Mouse (Mus musculus): ENCODE measurements at regions not wholly inside any gene's neighbourhood (a gene's known extent, or its start where the extent isn't known, plus 50 kb on each side); places are given as distances from the start of the nearest gene placed in this dataset.
"Not testable (repeated sequence)": the region's sequence is repeated elsewhere in the genome, so short reads cannot be mapped to it uniquely, and the experiment has no call there.

GRCm38 (mm10) chr17:4024384-4024783 is 328.3 kb upstream of the Nox3 start:
- DNase-seq (ENCODE audit: low spot score in 2 of 2), result no peak

GRCm38 (mm10) chr17:4029202-4029601 is 333.1 kb upstream of the Nox3 start:
- DNase-seq (ENCODE audit: low spot score in 2 of 2), result no peak

- no peak for DNase-seq (ENCODE audit: low spot score in 2 of 2)
Observed at GRCm38 (mm10) chr17:4034816-4035360, 338.8 kb upstream of the Nox3 start.

- no peak for DNase-seq (ENCODE audit: low spot score in 2 of 2)
Observed at GRCm38 (mm10) chr17:4040104-4040664, 344.1 kb upstream of the Nox3 start.

GRCm38 (mm10) chr17:4060186-4060585 is 364.1 kb upstream of the Nox3 start:
- DNase-seq (ENCODE audit: low spot score in 2 of 2), result not testable (repeated sequence)

- DNase-seq (ENCODE audit: low spot score in 2 of 2), result no peak
Observed at GRCm38 (mm10) chr17:4073381-4073780, 377.3 kb upstream of the Nox3 start.

- no peak for DNase-seq (ENCODE audit: low spot score in 2 of 2)
Observed at GRCm38 (mm10) chr17:4080564-4080963, 384.5 kb upstream of the Nox3 start.

- no peak for DNase-seq (ENCODE audit: low spot score in 2 of 2)
Observed at GRCm38 (mm10) chr17:4094621-4095020, 398.6 kb upstream of the Nox3 start.

- no peak for DNase-seq (ENCODE audit: low spot score in 2 of 2)
Observed at GRCm38 (mm10) chr17:4103321-4103720, 407.3 kb upstream of the Nox3 start.

GRCm38 (mm10) chr17:4109263-4109662 is 413.2 kb upstream of the Nox3 start:
- no peak for DNase-seq (ENCODE audit: low spot score in 2 of 2)

- no peak for DNase-seq (ENCODE audit: low spot score in 2 of 2)
Observed at GRCm38 (mm10) chr17:4113021-4113420, 417.0 kb upstream of the Nox3 start.

GRCm38 (mm10) chr17:4116476-4116875 is 420.4 kb upstream of the Nox3 start:
- DNase-seq (ENCODE audit: low spot score in 2 of 2), result no peak

GRCm38 (mm10) chr17:4133678-4134077 is 437.6 kb upstream of the Nox3 start:
- DNase-seq (ENCODE audit: low spot score in 2 of 2), result no peak

- no peak for DNase-seq (ENCODE audit: low spot score in 2 of 2)
Observed at GRCm38 (mm10) chr17:4163502-4163901, 467.4 kb upstream of the Nox3 start.

GRCm38 (mm10) chr17:4173951-4174361 is 477.9 kb upstream of the Nox3 start:
- no peak for DNase-seq (ENCODE audit: low spot score in 2 of 2)

- DNase-seq (ENCODE audit: low spot score in 2 of 2), result no peak
Observed at GRCm38 (mm10) chr17:4175006-4175405, 478.9 kb upstream of the Nox3 start.

GRCm38 (mm10) chr17:4176524-4176923 is 480.5 kb upstream of the Nox3 start:
- DNase-seq (ENCODE audit: low spot score in 2 of 2), result no peak

- DNase-seq (ENCODE audit: low spot score in 2 of 2), result no peak
Observed at GRCm38 (mm10) chr17:4177485-4178150, 481.6 kb upstream of the Nox3 start.

- DNase-seq (ENCODE audit: low spot score in 2 of 2), result no peak
Observed at GRCm38 (mm10) chr17:4179271-4179670, 483.2 kb upstream of the Nox3 start.

- DNase-seq (ENCODE audit: low spot score in 2 of 2), result no peak
Observed at GRCm38 (mm10) chr17:4182106-4182505, 486.0 kb upstream of the Nox3 start.

GRCm38 (mm10) chr17:4186802-4187201 is 490.7 kb upstream of the Nox3 start:
- DNase-seq (ENCODE audit: low spot score in 2 of 2), result no peak

- DNase-seq (ENCODE audit: low spot score in 2 of 2), result no peak
Observed at GRCm38 (mm10) chr17:4187606-4188005, 491.5 kb upstream of the Nox3 start.

GRCm38 (mm10) chr17:4196793-4197448 is 500.9 kb upstream of the Nox3 start:
- no peak for DNase-seq (ENCODE audit: low spot score in 2 of 2)

All from natural killer cell, adult 2 months (primary cell).